Mouse (Mus musculus) cortical plate, adult 2 months (tissue): ENCODE data around the gene Naa20.

Source experiments
- CTCF ChIP-seq: fragments of 200-500 bp; IDR thresholded peaks from 2 replicates; pipeline ENCODE4 v1.5.1; 2011; ENCODE audit warnings: mild to moderate bottlenecking, control low read depth, low read length; ENCODE audit not compliant: insufficient read depth; ENCODE audit errors: extremely low read depth
- POLR2A ChIP-seq: fragments of 200-500 bp; IDR thresholded peaks from 2 replicates; pipeline ENCODE4 v1.6.1; 2011; ENCODE audit warnings: mild to moderate bottlenecking, low read length, control low read depth; ENCODE audit not compliant: insufficient read depth; ENCODE audit errors: extremely low read depth

DNA sequence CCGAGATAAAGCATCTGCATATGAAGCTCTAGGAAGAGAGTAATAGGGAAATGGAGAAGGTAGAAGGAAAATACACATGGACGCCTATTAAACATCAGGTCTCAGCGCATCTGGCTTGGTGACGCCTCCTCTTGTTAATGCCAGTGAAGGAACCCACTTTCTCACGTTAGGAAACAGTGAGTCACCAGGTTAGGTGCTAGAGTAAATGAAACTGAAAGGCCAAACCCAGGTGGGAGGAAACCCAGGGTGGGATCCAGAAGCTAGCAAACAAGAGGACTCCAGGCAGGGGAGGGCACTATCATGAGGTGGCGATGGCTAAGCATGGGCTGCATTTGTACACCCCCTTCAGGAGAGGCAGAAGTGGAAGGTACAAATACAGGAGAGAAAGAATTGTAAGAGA lies 3.3 kb downstream of the Naa20 start:
- TF ChIP-seq CTCF (no peak), POLR2A (no peak)
